Mouse (Mus musculus) liver, postnatal 0 days (tissue): ENCODE data around the gene Pla2g7.
"Not testable (repeated sequence)": the region's sequence is repeated elsewhere in the genome, so short reads cannot be mapped to it uniquely, and the experiment has no call there.

ENCODE experiments used
- CTCF ChIP-seq: sonication (generic); IDR thresholded peaks from 2 replicates; pipeline ENCODE4 v1.5.1; 2016; ENCODE audit warnings: antibody characterized with exemption, low read depth
- EP300 ChIP-seq: IDR thresholded peaks from 2 replicates; pipeline ENCODE4 v1.6.1; 2016; ENCODE audit warnings: antibody characterized with exemption, low read depth, mild to moderate bottlenecking

DNA sequence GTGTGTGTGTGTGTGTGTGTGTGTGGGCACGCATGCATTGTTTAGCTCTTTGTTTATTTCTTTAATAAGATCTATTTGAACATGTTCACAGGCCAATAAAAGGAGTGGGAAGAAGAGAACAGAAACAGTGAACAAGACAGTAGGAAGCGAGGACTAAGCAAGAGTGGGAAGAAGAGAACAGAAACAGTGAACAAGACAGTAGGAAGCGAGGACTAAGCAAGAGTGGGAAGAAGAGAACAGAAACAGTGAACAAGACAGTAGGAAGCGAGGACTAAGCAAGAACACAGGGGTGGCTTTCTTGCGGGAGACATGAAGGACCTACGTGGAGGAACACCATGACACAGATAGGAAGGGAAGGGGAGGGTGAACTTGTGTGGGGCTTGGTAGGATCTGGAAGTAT, 31.1 kb upstream of the Pla2g7 start:
- not testable (repeated sequence) for TF ChIP-seq CTCF, EP300
